Mouse (Mus musculus) right cerebral cortex, postnatal 36 days (tissue): Measurements from ENCODE around the gene Ahcyl2.

Experiments used
- DNase-seq, 2 experiments: peaks; one replicate each; pipeline ENCODE4 v3.0.0; 2022; ENCODE audit warnings: low spot score in 2 of 2, mixed read lengths in 1 of 2

The Ahcyl2 gene

DNA sequence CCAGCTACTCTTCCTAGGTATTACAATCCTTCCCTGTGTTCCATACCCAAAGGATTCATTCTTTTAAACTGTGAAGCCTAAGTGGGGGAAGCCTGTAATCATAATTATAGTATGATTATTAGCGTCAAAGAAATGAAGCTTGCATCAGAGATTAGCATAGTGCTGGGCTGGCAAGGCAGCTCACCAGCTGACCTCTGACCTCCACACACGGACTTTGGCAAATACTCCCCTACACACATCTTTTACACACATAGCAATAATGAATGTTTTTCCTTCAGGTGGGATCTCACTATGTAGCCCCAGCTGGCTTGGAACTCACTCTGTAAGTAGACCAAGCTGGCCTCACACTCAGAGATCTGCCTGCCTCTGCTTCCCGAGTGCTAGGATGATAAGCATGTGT is 84.1 kb downstream of the Ahcyl2 start:
- DNase-seq = no peak

DNA sequence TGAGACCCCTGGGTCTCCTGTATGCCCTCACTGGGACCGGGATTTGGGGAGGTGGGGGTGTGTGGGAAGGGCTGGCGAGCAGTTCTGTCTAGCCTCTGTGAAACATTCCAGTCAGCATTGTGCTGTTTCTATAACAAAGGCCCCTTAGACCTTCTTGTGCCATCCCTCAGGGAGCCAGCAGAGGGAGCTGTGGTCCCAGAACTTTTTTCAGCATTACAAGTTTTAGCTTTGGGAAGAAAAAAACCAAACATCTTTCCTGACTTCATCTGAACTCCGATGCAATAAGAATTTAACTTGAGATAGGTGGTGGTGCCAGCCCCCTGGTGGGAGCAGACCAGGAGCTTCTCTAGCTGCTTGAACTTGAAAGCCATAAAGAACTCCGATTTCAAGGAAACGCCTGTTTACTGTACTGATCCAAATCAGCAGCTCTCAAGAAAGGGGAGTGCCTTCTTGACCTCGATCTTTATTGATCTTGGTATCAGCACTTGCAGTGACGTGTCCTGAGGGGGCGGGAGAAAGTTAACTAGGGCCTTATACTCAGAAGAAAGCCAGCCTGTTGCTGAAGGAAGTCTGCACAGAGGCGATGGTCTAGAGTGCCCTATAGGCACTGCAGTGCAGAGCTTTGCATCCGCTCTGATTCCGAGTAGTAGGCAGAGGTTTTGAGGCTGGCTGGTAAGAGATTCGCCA is 85.5 kb downstream of the Ahcyl2 start:
- peak; percentile 39 to 56 for DNase-seq

DNA sequence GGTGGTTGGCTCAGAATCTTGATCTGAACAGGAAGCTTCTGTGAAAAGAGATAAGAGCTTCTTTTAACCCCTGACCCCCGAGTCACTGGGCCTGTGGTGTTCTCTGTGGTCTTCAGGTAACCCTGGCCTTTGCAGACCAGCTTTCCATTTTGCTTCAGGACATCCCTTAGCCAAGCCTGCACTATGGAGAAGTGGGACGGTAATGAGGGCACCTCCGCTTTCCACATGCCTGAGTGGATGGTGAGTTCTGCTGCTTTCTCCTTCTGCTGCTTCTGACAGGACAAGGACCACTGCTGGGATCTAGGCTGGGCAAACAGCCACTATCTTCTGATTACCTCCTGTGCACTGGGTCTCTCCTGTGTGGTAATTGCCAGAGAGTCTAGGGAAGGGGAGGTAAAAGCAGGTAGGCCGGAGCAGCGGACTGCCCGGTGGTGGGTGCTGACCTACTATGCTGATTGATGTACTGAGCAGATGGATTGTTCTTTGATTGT is 86.1 kb downstream of the Ahcyl2 start:
- no peak for DNase-seq

DNA sequence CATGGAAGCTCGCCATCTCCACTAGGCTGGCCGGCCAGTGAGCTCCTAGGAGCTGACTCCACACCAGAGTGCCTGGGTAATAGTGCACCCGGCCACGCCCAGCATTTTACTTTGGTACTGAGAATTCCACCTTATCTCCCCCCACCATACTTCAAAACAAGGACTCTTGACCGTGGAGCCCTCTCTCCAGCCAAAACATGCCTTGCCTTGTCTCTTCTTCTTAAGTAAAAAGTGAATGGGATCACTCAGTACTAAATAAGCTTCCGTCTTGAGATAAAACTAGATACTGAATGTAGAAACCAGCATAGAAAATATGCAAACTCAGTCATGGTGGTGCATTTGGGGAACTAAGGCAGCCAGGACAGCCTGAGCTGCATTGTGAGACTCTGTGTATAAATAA is 90.8 kb downstream of the Ahcyl2 start:
- no peak for DNase-seq

DNA sequence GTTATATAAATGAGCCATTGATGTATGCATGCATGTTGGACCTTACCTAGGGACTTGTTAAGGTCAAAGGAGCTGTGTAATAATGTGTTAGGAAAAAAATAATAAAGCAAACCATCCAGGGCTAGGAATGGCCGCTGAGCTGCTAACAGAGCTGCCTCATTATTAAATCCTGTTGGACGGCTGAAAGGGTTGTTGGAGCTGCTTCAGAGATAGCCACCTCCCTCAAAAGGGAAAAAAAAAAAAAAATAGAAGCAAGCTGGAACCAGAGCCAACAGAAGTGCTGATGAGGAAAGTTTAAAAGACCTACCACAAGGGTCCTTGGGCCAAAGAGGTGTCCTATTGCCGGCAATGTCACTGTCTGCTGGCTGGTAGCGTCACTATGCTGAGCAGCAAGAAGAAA is 91.5 kb downstream of the Ahcyl2 start:
- DNase-seq = no peak

DNA sequence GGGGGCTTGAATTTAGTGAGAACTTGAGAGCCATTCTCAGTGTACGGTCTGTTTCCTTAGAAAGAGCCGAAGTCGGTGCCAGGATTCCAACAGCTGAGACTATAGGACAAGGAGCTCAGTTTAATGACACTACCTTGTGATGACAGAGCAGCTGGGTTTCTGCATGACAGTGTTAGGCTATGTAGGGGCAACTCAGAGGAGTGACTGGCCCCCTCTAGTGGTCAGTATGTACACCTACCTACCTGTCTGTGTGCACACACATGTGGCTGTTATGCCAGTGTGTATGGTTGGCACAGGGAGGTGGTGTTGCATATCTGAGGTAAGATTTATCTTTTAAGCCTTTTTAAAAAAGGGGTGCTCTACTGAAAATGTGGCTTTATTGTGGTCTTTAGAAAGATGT is 92.4 kb downstream of the Ahcyl2 start:
- DNase-seq = no peak

DNA sequence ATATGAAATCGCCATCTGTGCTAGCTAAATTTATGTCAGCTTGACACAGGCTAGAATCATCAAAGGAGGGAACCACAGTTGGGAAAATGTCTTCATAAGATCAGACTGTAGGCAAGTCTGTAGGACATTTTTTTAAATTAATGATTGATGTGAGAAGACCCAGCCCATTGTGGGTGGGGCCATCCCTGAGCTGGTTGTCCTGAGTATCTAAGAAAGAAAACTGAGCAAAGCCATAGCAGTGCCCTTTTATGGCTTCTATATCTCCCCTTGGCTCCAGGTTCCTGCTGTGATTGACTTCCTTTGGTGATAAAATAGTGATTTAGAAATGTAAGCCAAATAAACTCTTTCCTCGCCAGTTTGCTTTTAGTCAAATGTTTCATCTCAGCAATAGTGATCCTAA is 97.1 kb downstream of the Ahcyl2 start:
- no peak for DNase-seq

DNA sequence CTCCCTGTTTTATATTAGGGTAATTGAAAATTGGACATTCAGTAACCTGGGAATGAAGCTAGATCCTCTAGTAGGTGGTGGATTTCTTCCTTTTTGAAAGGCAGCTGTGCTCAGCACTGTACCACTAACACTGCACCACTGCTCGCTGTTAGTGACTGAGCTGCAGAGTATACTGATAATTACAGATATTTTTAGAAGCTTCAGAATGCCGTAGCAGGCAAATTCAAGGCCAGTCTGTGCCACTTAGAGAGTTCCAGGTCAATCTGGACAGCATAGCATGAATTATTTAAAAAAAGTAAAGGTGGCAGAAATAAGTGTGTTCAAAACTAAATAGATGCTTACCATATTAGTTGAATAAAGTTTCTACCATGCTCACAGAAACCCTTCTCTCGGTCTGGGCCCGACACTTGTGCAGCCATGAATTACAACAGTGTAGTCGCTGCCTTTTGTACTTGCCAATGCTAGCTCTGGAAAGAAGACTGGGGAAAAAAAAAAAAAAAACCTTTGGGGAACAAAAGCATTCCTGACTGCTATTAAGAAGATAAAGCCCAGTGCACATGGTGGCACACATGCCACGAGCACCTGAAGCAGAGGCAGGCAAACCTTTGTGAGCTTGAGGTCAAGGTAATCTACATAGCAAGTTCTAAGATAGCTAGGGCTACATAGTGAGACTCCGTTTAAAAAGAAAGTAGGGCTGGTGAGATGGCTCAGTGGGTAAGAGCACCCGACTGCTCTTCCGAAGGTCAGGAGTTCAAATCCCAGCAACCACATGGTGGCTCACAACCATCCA is 99.3 kb downstream of the Ahcyl2 start:
- no peak for DNase-seq

DNA sequence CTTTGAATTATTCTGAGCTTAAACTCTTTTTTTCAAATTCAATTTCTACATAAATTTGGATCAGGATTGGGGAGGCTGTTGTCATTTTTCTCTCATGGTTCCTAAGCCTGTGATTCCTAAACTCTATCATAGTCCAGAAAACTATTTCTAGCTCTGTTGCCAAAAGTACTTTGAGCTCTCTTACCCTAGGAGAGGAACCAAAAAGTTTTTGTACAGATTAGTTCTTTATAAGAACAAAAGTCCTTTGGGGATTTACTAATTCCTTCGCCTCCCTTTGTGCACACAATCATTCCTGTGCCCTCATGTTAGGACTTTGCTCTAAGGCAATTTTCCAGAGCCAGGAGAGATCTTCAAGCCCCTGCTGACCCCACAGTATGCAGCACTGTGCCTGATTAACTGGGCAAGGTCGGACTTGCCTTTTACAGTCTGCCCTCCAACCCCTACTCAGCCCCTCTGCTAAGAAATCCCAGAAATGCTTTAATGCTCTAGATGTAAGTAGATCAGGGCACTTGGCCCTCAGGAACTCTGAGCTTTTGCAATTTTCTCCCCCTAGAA is 100.6 kb downstream of the Ahcyl2 start:
- no peak for DNase-seq

DNA sequence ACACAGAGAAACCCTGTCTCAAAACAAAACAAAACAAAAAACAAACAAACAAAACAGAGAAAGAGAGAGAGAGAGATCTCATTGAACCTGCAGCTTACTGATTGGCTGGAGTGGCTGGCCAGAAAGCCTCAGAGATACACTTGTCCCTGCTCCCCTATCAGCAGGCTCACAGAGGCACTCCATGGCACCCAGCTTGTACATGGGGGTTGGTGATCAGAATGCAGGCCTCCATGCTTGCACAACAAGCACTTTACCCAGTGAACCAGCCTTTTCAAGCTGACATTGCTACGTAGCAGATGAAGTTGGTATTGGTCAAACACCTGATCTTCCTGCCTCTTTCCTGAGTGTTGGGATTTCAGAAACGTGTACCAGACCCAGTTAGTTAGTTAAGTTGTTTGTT is 105.8 kb downstream of the Ahcyl2 start:
- no peak for DNase-seq

DNA sequence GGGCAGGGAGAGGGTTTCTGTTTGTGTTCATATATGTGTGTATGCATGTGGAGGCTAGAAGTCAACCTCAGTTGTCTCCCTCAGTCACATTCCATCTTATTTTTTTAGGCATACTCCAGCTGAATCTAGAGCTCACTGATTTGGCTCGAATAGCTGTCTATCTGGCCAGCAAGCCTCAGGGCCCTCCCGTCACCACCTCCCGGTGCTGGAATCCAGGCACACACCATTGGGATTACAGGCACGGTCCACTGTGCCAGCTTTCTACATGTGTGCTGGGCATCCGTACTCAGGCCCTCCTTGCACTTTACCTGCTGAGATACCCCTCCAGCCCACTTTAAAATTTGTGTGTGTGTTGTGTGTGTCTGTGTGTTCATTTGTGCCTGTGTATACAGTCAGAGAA is 107.8 kb downstream of the Ahcyl2 start:
- DNase-seq = no peak

DNA sequence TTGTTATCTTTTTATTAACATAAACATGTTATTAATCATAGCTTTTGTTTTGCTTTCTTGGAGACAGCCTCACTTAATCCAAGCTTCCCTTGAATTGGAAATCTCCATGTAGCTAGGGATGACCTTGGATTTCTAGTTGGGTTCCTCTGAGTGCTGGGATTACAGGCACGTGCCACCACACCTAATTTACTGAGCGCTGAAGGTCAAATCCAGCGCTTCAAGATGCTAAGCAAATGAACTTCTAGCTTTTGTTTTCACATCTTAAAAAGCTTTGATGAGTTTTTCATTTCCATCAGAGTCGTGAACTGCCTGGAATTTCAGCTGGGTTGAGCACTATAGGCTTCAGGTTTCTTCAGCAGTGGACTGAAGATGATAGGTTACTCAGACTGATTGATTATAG is 109.0 kb downstream of the Ahcyl2 start:
- no peak for DNase-seq

DNA sequence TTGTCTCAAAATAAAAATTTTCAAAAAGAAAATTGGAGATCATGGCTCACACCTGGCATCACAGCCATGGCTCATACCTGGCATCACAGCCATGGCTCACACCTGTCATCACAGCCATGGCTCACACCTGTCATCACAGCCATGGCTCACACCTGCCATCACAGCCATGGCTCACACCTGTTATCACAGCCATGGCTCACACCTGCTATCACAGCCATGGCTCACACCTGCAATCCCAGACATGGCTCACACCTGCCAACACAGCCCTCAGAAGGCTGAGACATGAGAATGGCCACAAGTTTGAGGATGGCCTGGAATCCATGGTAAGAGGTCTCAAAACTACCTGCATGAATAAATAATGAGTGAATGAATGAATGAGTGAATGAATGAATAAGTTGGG is 111.8 kb downstream of the Ahcyl2 start:
- no peak for DNase-seq

DNA sequence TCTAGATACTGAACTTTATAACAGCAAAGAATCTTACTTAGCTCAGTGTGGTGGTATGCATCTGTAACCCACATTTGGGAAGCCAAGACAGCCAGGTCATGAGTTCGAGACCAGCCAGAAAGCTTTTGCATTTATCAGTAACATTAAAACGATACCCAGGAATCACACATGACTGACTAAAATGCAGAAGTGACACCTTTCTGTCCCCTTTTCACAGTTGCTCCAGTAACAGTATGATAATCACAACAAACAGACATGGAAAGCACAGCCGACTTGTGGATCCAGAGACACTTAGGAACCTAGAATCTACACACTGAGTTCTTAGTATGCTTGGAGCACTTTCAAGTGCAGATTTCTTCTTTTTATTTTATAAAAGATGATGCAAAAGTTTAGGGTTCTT is 113.0 kb downstream of the Ahcyl2 start:
- DNase-seq = no peak

DNA sequence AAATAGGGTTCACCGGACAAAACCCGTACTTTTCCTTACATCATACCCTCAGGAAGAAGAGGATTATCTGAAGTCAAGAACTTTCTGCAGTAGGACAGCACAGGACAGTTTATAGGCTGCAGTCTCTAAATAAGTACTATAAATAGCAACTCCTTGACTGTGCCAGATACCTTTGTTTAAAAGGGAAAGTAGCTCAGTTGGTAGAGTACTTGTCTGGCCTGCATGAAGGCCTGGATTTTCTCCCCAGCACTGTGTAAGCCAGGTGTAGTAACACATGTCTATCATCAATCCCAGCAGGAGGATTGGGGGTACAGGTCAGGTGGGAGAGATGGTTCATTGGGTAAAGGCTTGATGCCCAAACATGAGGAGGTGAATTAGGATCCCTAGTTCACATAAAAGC is 114.1 kb downstream of the Ahcyl2 start:
- DNase-seq = no peak

DNA sequence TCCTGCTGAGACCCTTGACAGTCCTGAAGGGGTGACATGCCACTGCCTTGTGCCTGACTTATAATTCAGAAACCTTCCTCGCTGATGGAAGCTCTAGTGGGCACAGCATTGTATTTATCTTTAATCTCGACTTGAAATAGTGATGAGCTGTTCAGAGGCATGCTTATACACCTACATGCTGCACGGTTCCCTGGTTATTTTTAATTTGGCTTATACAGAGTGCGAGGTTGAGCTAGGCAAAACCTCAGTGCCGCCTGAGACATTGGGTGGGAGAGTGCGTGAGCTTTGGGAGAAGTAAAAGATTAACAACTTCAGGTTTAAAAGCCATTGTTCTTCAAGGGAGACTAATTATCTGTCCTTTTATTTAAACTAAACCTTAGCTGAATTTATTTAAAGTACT is 115.1 kb downstream of the Ahcyl2 start:
- peak in 1 of 2 experiments; percentile 20 for DNase-seq

DNA sequence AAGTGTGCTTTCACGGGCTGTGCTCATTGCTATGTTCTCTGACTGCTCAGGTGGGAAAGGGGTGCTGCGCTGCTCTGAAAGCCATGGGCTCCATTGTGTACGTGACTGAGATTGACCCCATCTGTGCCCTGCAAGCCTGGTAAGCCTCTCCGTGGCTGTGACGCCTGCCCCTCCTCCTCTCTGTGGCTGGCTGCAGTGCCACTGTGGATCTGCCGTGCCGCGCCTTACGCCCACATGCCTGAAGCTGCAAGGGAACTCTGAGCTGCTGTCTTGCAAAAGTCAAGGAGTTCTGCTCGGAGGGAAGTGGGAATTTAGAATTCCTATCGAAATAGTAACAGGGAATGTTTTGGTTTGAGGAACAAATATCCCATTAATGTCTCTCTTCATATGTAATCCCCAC is 123.3 kb downstream of the Ahcyl2 start:
- peak; percentile 44 to 67 for DNase-seq

DNA sequence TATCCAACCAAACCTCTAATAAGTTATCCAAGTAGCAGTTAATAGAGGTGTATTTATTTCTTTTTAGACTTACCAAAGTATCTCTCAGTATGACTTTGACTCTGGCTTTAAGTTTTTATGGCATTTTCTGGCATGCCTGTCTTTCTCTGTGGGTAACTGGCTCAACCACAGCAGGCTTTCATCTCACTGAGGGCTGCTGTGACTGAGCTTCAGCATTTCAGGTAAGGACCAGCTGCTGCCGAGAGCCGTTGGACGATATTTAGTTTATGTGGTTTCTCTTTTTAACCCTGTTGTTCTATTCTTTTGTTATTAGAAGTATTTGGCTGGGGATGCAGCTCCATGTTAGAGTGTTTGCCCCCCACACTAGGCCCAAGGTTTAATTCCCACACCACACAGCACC is 129.2 kb downstream of the Ahcyl2 start:
- DNase-seq = no peak

DNA sequence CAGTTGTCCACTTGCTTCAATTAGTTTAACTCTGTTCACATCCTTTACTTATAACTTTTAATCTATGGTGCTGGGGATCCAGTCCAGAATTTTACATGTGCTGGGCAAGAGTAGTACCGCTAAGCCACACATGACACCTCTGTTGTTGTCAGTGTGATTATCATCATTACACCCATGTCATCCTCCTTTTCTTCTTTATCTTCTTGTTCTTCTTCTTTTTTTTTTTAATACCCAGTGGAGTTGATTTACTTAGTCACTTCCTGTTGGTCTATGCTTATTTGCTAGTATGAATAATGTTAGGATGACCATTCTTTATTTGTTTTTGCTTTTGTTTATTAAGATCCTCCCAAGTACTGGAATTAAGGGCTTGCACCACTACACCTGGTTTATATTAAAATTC is 133.6 kb downstream of the Ahcyl2 start:
- no peak for DNase-seq

DNA sequence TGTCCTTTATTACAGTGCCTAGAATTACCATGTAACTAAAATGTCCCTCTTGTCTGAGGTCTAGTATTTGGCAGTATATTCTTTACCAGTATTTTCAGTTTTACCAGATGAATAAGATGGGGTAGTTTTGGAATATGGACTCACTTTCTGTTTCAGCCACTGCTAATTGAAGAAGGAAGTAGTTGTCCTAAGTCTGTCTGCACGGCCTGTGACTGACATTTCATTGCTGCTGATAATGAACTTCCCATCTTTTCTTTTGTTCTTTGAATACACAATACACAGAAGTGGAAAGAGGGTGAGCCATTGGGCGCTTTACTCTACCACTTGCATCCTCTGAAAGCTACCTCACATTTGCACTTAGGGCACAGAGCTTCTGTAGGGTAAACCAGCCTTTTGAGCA is 134.4 kb downstream of the Ahcyl2 start:
- no peak for DNase-seq

DNA sequence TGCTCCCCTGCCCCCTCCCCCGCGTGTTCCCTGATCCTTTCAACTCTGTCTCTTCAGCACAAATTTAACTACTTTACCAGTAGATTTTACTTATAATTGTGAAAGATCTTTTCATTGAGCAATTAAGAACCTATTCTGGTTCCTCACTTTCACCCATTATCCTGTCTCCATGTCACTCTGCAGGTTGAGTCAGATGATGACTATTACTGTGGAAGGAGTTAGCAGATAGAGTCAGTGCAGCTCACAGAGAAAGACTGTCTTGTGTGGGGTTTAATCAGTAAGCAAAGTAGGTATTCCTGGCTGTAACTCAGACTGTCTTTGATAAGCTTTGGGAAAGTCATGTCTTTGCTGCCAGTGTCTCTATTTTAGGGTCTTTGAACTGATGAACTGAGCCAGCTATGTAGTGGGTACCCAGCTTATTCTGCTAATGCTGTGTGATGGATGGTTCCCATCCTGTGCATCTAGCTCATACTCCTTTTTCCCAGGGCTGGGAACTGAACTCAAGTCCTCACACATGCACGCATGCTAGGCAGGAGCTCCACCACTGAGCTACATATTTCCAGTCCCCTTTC is 135.6 kb downstream of the Ahcyl2 start:
- no peak for DNase-seq

DNA sequence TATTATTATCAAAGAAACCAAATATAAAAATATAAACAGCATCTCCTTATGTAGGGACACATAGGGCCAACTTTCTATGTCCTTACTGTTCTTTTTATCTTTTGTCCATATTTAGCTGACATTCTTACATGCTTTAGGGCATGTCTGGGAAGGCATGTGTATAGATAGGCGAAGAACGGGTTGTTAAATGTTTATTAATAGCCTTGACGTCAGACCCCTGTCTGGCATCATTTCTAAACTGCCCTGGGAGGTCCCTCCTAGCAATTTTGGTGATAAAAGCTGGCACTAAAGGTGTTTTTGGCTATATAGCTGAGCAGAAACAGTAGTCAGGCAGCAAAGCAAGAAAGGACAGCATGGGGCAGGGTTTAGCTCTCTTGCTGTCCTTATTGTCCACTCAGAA is 136.5 kb downstream of the Ahcyl2 start:
- DNase-seq = no peak

DNA sequence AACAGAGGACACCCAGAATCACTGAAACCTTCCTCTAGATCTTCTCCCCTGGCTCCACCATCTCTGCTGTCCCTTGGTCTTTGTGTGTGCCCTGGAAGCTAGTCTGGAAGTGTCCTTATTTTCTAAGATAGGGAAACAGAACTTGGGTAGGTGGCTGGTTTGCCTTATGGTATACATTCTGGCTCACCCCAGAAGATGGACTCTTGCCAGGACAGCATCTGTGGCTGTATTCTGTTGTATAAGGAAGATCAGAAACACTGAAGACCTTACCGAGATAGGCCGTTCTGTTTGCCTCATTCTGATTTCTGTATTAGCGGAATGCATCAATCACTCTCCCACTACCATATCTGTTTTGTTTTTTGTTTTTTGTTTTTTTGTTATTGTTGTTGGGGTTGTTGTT is 142.8 kb downstream of the Ahcyl2 start:
- DNase-seq = no peak
